Mouse (Mus musculus): Measurements from ENCODE around the gene Scel.

- no peak for TF ChIP-seq CTCF (IDR thresholded peaks at IDR 0.05; ENCODE audit: extremely low read depth, insufficient read length, insufficient replicate concordance, low read depth, low read length)
- no peak for TF ChIP-seq POLR2A (IDR thresholded peaks at IDR 0.05; ENCODE audit: low read depth, low read length)
Measured at GRCm38 (mm10) chr14:103556609-103557008, 43.5 kb downstream of the Scel start.
